Mouse (Mus musculus) limb, embryonic 14.5 days (tissue): ENCODE data around the gene Glce. TPM values are rescaled to one million over a fixed set of nuclear protein-coding genes. Genes with fewer than 3 reads are reported as not detected.
A peak's percentile ranks its signal among the peaks of the same experiment; 100 is the strongest.

Experiments used
- ATAC-seq: fragments of 200-750 bp; cut with Nextera tagmentation; 2 replicates; pipeline ENCODE4 v1.8.0; 2017; ENCODE audit warnings: low read depth, moderate number of reproducible peaks, moderate TSS enrichment; ENCODE audit not compliant: low FRiP score
- DNase-seq: peaks from one replicate; pipeline ENCODE4 v3.0.0-alpha.2; 2015; ENCODE audit warnings: low spot score
- H3K27ac ChIP-seq: fragments of 300-500 bp; sonication (generic); replicated peaks from 2 replicates; pipeline ENCODE4 v1.5.1; 2014; ENCODE audit warnings: low read depth, mild to moderate bottlenecking, low read length, moderate library complexity, mixed read lengths
- H3K27me3 ChIP-seq: fragments of 300-500 bp; sonication (generic); 2 replicates; pipeline ENCODE4 v1.6.1; 2014; ENCODE audit warnings: low read length, mixed read lengths; ENCODE audit not compliant: control insufficient read depth, insufficient read depth
- H3K36me3 ChIP-seq: fragments of 300-500 bp; sonication (generic); 2 replicates; pipeline ENCODE4 v1.6.1; 2014; ENCODE audit warnings: mild to moderate bottlenecking, low read length, moderate library complexity, mixed read lengths; ENCODE audit not compliant: control insufficient read depth, insufficient read depth
- H3K4me1 ChIP-seq: fragments of 300-500 bp; sonication (generic); 2 replicates; pipeline ENCODE4 v1.6.1; 2014; ENCODE audit warnings: antibody characterized with exemption, low read length, mixed read lengths; ENCODE audit not compliant: control insufficient read depth, insufficient read depth
- H3K4me2 ChIP-seq: fragments of 300-500 bp; sonication (generic); replicated peaks from 2 replicates; pipeline ENCODE4 v1.6.1; 2014; ENCODE audit warnings: low read depth, mild to moderate bottlenecking, low read length, moderate library complexity; ENCODE audit not compliant: severe bottlenecking
- H3K4me3 ChIP-seq: fragments of 300-500 bp; sonication (generic); replicated peaks from 2 replicates; pipeline ENCODE4 v1.5.1; 2014; ENCODE audit warnings: low read length
- H3K9ac ChIP-seq: fragments of 300-500 bp; sonication (generic); 2 replicates; pipeline ENCODE4 v1.6.1; 2014; ENCODE audit warnings: mild to moderate bottlenecking, low read depth, low read length, moderate library complexity; ENCODE audit not compliant: severe bottlenecking
- H3K9me3 ChIP-seq: fragments of 300-500 bp; sonication (generic); 2 replicates; pipeline ENCODE4 v1.6.1; 2016; ENCODE audit warnings: low read length; ENCODE audit not compliant: control insufficient read depth
- POLR2A ChIP-seq: fragments of 200-500 bp; IDR thresholded peaks from 2 replicates; pipeline ENCODE4 v1.8.0; 2012; ENCODE audit warnings: inconsistent platforms, mild to moderate bottlenecking, moderate library complexity, borderline replicate concordance; ENCODE audit not compliant: insufficient read depth, insufficient read length; ENCODE audit errors: extremely low read depth
- WGBS: fragments of 180-500 bp; shearing (Covaris S2); extraction: QIAGEN DNeasy Blood & Tissue Kit; methylation state at CpG from one replicate; pipeline ENCODE4 v1.1.7; 2014; 5-methylcytosine and 5-hydroxymethylcytosine counted together
- polyA plus RNA-seq, 2 experiments: library from polyadenylated mRNA; depleted of rRNA in 1 of 2; stranded (reverse) in 1 of 2; unstranded in 1 of 2; fragments of >200 nt; fragmentation: Nextera tagmentation in 1 of 2; extraction: Ambion mirVana in 1 of 2; gene quantifications; 2 replicates each; pipeline versions ENCODE4 v1.2.1 to v1.2.3; 2012 to 2014

The Glce gene
- polyA plus RNA-seq, 2 experiments, result 17.9 to 31.9 TPM

GRCm38 (mm10) chr9:62096603-62097002 lies 25.9 kb downstream of the Glce start:
- ATAC-seq (no peak), DNase-seq (no peak)
- Histone ChIP-seq H3K4me1 (no peaks in the 10 kb centered on the region), H3K27ac (no peak overlapping the region), H3K27me3 (no peaks in the 10 kb centered on the region), H3K4me3 (no peak overlapping the region), H3K4me2 (no peak overlapping the region), H3K36me3 (no peaks in the 10 kb centered on the region), H3K9ac (no peak overlapping the region), H3K9me3 (no peaks in the 10 kb centered on the region)
- TF ChIP-seq POLR2A, result no peak
- 31% methylated on average over 1 of the region's 1 CpGs for WGBS

GRCm38 (mm10) chr9:62091604-62092003 lies 30.9 kb downstream of the Glce start:
- no peak overlapping the region for H3K4me3 ChIP-seq
- no peak overlapping the region for H3K27ac ChIP-seq
- TF ChIP-seq POLR2A, result no peak
- H3K4me2 ChIP-seq, result no peak overlapping the region
- ATAC-seq, result no peak
- H3K36me3 ChIP-seq, result no peaks in the 10 kb centered on the region
- DNase-seq, result no peak
- no peak overlapping the region for H3K9ac ChIP-seq
- H3K27me3 ChIP-seq, result no peaks in the 10 kb centered on the region
- WGBS, result 88% methylated on average over 5 of the region's 5 CpGs
- H3K4me1 ChIP-seq, result no peaks in the 10 kb centered on the region
- H3K9me3 ChIP-seq, result no peaks in the 10 kb centered on the region

DNA sequence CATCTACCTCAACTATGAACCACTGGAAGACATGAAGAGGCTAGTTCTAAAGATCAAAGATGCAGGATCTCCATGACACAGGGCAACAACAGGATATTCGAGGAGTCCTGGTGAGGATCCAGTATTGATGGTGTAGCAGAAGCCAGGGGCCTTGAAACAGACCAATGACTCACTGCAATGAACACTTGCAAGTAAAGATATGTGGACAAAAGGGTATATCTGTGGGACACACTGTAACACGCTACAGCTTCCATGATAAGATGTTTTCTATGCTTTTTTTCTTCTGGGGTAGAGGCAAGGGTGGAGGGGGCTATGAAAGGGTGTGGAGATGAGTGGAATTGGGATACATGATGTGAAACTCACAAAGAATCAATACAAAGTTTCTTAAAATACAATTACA lies 36.9 kb downstream of the Glce start:
- Histone ChIP-seq H3K27me3 (no peaks in the 10 kb centered on the region), H3K9ac (no peak overlapping the region), H3K36me3 (0 out of 2 replicates have a peak, but pooled peaks cover 4% of the 10 kb centered on the region), H3K4me2 (no peak overlapping the region), H3K4me1 (no peaks in the 10 kb centered on the region), H3K9me3 (no peaks in the 10 kb centered on the region), H3K27ac (no peak overlapping the region), H3K4me3 (no peak overlapping the region)
- no peak for TF ChIP-seq POLR2A
- DNase-seq (no peak), ATAC-seq (no peak)
- 92% methylated on average over 2 of the region's 2 CpGs for WGBS

DNA sequence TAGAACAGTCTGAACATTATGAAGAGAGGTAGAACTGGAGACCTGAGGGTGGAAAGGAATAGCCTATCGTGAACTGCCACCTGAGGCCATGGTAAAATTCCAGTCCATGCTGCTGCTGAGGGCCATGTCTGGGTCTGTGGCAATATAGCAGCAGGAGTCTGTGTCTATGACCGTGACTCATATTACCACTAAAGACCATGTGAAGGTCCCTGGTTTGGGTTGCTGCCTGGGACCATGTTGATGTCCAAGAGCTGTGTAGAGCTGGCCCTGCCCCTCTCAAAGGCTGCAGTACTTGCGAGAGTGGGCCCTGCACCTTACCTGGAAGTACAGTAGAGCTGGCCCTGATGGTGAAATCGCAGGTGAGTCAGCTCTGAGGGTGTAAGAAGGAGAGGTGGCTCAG lies 37.6 kb downstream of the Glce start:
- ATAC-seq, result no peak
- no peaks in the 10 kb centered on the region for H3K4me1 ChIP-seq
- no peak for DNase-seq
- H3K27ac ChIP-seq, result no peak overlapping the region
- WGBS, result 72% methylated on average over 4 of the region's 4 CpGs
- no peak overlapping the region for H3K4me3 ChIP-seq
- no peaks in the 10 kb centered on the region for H3K9me3 ChIP-seq
- no peaks in the 10 kb centered on the region for H3K27me3 ChIP-seq
- no peak overlapping the region for H3K4me2 ChIP-seq
- H3K36me3 ChIP-seq, result 0 out of 2 replicates have a peak, but pooled peaks cover 4% of the 10 kb centered on the region
- no peak overlapping the region for H3K9ac ChIP-seq
- TF ChIP-seq POLR2A, result no peak

DNA sequence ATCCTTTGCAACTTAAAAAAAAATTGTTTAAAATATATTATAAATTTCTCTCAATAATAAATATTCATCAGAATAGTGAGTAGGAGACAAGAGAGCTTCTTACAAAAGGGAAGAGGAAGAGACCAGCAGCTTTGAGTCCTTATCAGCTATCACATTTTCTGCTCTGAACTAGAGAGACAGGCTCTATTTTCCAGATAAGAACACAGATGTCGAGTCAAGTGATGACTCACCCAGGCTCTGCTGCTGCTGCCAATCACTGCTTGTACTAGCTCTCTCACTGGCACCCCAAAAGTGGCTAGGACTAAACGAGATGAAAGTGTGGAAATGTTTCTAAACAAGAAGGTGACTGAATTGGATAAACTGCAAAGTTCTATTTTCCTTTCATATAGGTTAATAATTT lies 39.5 kb downstream of the Glce start:
- Histone ChIP-seq H3K4me1 (no peaks in the 10 kb centered on the region), H3K9me3 (no peaks in the 10 kb centered on the region), H3K4me2 (no peak overlapping the region), H3K9ac (no peak overlapping the region), H3K27ac (no peak overlapping the region), H3K27me3 (no peaks in the 10 kb centered on the region), H3K4me3 (no peak overlapping the region), H3K36me3 (0 out of 2 replicates have a peak, but pooled peaks cover 4% of the 10 kb centered on the region)
- ATAC-seq (no peak), DNase-seq (no peak)
- 53% methylated on average over 2 of the region's 2 CpGs for WGBS
- TF ChIP-seq POLR2A, result no peak

DNA sequence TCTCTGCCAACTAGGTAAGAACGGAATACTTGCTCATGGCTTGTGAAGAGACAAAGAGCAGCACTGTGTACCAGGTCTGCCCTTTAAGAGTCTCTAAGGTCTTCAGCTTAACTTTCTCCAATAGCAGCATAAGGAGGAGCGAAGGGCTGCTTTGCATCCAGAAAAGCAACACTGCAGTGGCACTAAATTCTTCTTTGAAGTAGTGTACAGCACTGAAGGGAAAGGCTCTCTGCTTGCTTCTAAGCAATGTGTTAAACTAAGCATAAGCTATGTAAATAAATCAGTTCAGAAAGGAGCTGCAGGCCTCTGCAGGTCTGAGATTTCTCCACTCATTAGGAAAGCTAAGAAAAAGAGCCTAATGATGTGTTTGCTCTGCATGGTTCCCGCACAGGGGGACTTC lies 40.9 kb downstream of the Glce start:
- DNase-seq, result peak; percentile 3
- Histone ChIP-seq H3K9ac (no peak overlapping the region), H3K9me3 (no peaks in the 10 kb centered on the region), H3K4me1 (no peaks in the 10 kb centered on the region), H3K27ac (no peak overlapping the region), H3K27me3 (no peaks in the 10 kb centered on the region), H3K36me3 (0 out of 2 replicates have a peak, but pooled peaks cover 4% of the 10 kb centered on the region), H3K4me2 (no peak overlapping the region), H3K4me3 (no peak overlapping the region)
- no peak for ATAC-seq
- no peak for TF ChIP-seq POLR2A
- 42% methylated on average over 3 of the region's 3 CpGs for WGBS
